Mouse (Mus musculus) right cerebral cortex, adult 18-20 months (tissue): Measurements from ENCODE around the gene Agrp.
A peak's percentile ranks its signal among the peaks of the same experiment; 100 is the strongest.

Source experiments
- DNase-seq: peaks from one replicate; pipeline ENCODE4 v3.0.0; 2022; ENCODE audit warnings: mixed read lengths

Gene Agrp

DNA sequence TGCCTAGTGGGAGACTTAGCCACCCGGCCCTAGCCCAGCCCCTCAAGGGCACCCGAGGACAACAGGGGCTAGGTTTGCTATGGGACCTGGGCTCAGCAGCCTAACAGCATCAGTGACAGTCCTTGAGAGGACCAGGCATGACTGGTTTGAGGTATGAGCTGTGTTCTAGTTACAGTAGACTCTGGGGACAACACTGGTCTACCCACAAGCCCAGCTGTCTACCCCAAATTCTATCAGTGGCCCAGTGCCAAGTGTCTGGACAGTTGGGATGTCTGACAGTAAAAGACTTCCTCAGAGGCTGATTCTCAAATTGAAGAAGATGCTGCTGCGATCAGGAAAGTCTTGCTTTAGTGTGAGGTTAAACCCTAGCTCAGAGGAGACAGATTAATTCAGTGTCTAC, 91.9 kb downstream of the Agrp start:
- DNase-seq, result peak; percentile 44

GRCm38 (mm10) chr8:105544544-105545205, 92.5 kb downstream of the Agrp start:
- no peak for DNase-seq

GRCm38 (mm10) chr8:105543703-105544102, 93.5 kb downstream of the Agrp start:
- no peak for DNase-seq

GRCm38 (mm10) chr8:105542808-105543207, 94.4 kb downstream of the Agrp start:
- DNase-seq, result no peak

GRCm38 (mm10) chr8:105542032-105542656, 95.0 kb downstream of the Agrp start:
- DNase-seq, result no peak

DNA sequence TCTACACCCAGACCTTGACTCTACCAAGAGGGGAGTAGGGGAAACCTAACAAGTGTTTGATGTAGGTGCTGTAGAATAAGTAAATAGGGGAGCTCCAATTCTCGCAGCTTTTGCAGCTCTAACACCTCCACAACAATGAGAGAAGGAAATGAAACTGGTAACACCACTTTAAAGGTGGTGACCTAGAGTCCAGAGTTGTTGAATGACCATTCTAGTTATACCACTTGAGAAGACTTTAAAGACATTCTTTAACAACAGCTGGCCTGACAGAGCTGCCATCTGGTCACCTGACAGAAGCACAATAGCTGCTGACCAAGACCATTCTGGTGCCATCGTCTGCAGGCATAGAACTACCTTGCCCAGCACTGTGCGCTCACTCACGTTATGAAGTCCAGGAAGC, 98.3 kb downstream of the Agrp start:
- DNase-seq, result no peak

GRCm38 (mm10) chr8:105537011-105537677, 100.0 kb downstream of the Agrp start:
- no peak for DNase-seq

DNA sequence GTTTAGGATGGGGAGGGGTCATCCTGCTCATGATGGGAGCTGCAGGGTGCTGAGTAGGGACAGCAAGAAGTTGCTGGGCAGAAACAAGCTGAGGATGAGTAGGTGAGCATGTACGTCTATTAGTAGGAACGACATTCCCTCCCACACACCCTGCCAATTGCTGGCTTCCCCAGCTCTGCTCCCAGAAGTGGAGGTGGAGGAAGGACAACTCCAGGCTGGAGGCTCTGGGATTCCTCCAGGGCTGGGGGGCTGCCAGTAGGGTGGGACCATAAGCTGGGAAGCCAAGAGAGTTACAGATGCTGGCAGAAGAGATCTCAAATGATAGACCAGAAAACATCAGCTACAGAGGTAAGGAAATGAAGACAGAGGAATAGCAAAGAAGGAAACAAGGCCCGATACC, 100.6 kb downstream of the Agrp start:
- peak; percentile 73 for DNase-seq

DNA sequence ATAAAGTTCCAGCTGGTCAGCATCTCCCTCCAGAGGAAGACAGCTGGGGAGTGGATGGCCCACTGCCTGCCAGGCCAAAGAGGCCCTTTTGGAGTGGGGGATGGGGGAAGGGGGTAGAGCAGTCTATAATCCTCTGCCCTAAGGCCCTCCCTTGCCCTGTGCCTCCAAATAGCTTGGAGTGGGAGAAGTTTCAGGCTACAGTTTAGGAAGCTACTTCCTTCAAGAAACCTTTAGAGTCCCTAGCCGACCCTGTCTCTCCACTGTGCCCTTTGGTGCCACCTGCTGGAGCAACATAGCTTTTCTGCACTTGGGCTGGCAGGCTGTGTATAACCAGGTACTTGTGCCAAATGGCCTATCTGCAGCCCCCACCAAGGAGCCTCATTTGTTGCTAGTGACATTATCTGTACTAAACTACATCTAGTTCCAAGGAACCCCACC, 103.3 kb downstream of the Agrp start:
- DNase-seq, result no peak

GRCm38 (mm10) chr8:105533439-105533838, 103.8 kb downstream of the Agrp start:
- DNase-seq, result no peak

GRCm38 (mm10) chr8:105531774-105532173, 105.4 kb downstream of the Agrp start:
- no peak for DNase-seq

DNA sequence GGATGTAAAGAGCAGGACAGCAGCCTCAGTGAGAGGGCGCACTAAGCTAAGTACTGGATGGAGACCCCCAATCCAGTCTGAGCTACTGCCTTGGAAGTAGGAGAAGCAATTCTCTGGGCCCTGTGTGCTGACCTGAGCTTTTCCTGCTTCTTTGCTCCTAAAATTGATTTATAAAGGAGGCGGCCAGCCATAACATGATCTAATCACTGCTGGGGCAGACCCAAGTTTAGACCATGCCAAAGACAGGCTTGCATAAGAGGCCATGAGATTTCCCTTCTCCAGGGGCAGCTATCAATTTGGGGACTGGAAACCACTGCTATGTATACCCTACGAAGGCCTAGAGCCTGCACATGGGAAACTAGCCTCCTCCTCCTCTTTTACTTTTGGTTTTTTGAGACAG, 107.9 kb downstream of the Agrp start:
- DNase-seq, result no peak

- DNase-seq, result no peak
These were observed 109.0 kb downstream of the Agrp start for GRCm38 (mm10) chr8:105528206-105528605.

DNA sequence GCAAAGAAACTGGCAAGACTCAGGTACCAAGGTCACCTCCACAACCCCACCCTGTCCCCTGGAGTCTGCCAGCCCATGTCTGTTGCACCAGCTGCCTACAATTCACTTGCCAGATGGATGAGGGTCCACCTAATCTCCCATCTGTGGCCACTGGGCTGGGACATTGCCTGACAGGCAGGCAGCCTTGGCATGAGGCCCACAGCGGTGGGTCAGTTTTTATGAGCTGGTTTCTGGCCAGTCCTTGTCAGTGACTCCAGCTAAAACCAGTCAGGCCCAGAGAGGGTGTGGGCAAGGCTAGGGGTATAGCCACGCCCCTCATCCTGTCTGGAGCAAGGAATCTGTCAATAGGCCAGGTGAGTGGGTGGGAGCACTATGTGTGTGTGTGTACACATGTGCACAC, 110.1 kb downstream of the Agrp start:
- no peak for DNase-seq

DNA sequence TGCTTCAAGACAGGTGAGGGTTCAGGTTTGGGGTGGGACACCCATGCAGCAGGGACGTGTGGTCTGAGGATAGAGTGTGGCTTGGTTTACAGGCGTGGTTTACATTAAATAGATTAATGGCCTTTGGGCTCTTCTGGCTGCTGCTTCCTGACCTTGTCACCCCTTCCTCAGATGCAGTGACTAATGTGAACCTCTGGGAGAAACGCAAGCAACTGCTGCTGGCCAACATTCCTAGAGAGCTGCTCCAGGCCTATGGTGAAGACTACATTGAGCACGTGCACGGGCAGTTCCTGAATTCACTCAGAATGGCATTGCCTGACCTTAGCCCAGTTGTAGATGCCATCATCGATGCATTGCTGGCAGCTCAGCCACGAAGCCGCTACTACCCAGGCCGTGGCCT, 114.3 kb downstream of the Agrp start:
- DNase-seq, result no peak

DNA sequence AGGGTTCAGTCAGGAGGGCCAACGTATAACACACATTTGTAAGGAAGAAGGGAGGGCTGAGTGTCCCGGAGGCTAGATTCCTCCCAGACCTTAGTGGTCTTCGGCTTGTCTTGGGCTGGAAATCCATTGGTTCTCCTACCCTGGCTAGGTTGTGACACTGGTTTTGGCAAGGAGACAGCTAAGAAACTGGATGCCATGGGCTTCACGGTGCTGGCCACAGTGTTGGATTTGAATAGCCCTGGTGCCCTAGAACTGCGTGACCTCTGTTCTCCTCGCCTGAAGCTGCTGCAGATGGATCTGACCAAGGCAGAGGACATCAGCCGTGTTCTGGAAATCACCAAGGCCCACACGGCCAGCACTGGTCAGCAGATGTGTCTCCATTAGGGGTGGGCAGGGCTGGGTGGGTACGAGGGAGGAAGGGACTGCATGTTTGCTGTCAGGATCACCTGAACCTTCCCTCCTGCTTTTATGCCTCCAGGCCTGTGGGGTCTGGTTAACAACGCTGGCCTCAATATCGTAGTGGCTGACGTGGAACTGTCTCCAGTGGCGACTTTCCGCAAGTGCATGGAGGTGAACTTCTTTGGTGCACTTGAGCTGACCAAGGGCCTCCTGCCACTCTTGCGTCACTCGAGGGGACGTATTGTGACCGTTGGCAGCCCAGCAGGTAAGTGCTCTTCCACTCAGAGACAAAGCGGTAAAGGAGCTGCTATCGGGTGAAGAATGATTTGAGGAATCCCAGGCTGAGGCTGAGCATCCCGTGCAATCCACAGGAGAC, 115.0 kb downstream of the Agrp start:
- no peak for DNase-seq

DNA sequence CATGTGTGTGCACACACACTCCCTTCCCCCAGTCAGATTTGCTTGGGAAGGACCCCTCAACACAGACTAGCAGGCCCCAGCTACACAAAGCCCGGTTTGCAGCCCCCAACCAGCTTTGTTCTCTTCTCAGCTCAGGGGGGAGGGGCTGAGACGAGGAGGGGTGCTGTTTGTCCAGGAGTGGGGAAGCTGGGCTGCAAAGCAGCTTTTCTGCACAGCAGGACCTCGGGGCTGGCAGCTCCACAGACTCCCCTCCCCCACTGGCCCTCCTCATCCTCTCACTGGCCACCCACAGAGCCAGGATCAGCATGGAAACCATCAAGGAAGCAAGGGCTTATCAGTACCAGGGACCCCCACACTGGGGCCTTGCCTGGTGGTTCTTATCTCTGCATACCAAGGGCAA, 116.1 kb downstream of the Agrp start:
- DNase-seq, result no peak

GRCm38 (mm10) chr8:105520521-105520920, 116.7 kb downstream of the Agrp start:
- DNase-seq, result no peak

- no peak for DNase-seq
These were observed 117.6 kb downstream of the Agrp start for GRCm38 (mm10) chr8:105519591-105519990.

DNA sequence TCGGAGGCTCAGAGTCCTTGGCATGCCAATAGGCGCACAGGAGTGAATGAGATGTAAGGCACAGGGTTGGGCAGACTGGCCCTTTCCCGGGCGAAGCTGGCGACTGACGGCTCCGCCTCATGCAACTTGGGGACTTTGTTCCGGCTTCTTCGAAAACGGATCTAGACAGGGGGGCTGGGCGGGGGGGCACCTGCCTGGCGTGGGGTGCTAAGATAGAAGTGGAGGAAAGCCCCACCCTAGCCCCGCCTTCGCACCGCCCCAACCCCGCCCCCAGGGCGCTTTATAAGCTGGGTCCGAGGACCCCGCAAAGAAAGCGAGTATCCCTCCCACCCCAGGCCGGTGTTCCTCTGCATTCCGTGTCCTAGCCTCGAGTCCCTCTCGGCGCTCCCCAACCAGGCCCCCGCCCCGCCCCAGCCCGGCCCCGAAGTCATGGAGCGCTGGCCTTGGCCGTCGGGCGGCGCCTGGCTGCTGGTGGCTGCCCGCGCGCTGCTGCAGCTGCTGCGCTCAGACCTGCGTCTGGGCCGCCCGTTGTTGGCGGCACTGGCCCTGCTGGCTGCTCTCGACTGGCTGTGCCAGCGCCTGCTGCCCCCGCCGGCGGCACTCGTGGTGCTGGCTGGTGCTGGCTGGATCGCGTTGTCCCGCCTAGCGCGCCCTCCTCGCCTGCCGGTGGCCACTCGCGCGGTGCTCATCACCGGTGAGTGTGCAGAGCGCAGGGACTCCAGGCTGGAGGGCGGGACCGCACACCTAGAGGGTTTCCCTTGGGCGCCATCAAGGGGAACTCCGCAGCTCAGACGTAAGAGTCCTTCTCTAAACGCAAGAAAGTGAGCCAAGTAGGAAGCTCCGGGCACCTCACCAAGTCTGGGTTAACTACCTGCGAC, 118.5 kb downstream of the Agrp start, which contains the start of gene Hsd11b2:
Gene Hsd11b2 (plus strand): TSS at position 320 of the 878 bp plus-strand sequence.
- DNase-seq, result peak; percentile 53

DNA sequence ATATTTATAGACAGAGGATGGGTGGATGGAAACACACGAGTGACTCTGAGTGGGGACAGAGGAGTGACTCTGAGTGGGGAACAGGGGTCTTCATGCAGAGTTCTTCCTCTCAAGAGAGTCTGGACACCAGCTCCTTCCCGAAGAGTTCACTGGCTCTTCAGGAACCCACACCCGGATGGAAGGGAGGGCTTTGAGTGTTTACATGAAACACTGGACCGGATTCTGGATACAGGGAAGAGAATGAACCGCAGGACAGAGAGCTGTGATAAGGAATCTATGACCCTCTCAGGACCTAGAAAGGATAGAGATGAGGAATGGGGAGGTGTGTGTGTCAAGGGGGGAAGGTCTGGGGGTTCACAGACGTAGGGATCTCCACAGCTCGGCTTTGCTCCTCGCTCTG, 119.8 kb downstream of the Agrp start:
- DNase-seq, result no peak
